Mouse (Mus musculus) kidney, adult 11 months (tissue): ENCODE results near the gene Clec11a.
A peak's percentile ranks its signal among the peaks of the same experiment; 100 is the strongest.

Experiments used
- DNase-seq: peaks from one replicate; pipeline ENCODE4 v3.0.0; 2022

Clec11a gene

DNA sequence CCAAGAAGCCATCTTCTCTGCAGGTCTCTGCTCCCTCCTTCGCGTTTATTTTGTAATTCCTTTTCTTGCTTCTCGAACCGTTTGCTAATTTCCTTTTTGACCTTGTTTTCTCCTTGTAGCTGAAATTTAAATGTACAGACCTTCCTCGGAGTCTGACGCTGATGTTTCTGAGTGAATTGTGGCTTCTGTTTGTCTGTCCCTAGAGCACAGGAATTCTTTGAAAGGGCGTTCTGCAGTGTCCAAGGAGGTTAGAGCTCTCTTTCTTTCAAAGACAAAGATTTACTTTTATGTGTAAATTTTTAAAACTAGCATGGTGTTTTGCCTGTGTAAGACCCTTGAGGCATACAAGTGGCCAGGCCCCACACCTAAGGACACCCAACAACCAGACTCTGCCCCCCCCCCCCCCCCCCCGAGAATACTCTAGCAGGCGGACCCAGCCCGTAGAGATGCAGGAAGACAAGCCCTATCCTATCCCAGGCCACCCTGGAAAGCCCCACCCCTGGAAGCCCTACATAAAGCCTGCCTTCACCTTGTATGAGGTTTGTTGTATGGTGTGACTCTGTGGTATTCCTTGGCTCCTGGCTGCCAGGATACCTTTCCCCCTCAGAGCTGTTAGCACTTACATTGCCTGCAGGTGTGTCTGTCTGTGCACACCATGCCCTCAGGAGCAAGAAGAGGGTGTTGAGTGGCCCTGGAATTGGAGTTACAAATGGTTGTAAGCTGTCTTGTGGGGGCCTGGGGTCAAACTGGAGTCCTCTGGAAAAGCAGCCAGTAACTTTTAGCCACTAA, 30.0 kb downstream of the Clec11a start:
- DNase-seq: no peak

DNA sequence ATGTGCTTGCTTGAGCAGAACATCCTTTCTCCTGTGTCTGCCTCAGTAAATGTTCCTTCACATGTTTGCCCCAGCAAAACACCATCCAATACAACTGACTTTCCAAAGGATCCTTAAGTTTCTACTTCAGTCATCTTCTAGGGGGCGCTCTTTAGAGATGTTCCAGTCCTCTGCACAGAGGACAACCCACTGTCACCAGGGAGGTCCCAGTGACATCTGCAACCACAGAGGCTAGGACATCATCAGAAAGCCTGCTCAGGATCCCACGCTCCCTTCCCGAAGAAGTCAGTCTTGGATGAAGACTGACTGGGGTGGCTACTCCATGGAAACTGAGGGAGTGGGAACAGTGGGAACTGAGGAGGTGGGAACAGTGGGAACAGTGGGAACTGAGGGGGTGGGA, 31.2 kb downstream of the Clec11a start:
- DNase-seq: no peak

DNA sequence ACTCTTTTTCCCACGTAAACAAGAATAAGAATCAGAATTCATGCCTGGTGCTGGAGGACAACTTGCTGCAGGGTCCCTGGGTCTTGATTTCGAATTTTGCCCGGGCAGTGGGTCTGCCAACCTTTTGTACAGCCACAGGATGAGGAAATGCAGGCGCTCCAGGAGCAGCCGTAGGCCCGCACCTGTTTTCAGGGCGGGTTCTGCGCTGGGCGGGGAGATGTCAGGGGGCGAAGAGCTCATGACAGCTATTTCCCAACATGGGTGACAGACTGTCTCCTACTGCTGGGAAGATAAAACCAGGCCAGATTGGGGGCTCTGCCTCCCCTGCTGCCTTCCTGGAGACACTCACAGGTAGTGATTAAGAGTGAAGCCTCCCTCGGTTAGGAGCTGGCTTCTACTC, 32.6 kb downstream of the Clec11a start:
- no peak for DNase-seq

- no peak for DNase-seq
Observed at GRCm38 (mm10) chr7:44273446-44273845, 33.3 kb downstream of the Clec11a start.

DNA sequence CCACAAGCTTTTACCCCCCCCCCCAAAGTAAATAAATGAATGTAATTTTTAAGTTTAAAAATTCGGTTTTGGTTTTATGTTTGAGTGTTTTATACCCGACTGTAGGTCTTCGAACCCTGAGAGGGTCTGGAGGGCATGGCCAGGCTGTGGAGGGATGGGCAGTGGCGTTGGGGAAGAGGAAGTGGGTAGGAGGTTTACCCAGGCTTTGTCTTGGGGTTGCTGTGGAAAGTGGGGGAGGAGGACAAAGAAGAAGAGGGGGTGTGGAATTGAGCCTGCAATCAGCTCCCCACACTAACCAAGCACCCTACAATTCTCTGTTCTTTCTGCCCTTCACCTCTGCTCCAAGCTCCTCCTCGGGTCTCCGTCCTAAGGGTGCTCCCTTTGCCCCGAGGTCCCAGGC, 34.2 kb downstream of the Clec11a start:
- no peak for DNase-seq

DNA sequence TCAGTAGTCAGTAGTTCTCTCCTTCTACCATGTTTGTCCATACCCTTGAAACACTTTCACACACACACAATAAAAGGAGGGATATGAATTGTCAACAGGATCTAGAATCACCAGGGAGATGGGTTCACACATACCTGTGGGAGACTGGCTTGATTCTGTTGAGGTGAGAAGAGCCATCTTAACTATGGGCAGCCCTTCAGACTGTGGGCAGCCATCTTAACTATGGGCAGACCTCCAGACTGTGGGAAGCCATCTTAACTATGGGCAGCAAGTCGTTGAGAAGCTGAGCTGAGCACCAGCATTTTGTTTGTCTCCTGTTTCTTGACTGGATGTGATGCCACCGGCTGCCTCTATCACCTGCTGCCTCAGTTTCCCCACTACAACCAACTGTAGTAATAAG, 35.4 kb downstream of the Clec11a start:
- DNase-seq: no peak

- DNase-seq: no peak
Observed at GRCm38 (mm10) chr7:44269397-44269796, 37.3 kb downstream of the Clec11a start.

DNA sequence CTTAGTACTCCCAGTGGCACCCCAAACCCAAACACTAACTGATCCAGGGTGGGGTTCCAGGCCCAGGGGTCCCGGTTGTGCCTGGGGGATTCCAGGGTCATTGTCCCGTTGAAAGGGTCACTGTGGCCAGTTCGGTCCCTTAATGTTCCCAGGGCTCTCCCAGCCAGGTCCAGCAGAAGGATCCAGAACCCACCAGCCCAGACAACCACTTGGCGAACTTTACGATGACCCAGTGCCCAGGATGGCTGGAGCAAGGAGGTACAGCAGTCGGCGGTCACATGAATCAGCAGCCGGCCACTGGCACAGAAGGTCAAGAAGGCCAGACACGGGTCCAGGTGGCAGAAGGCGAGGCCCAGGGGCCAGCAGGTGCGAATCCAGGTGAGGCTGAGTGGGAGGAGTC, 38.6 kb downstream of the Clec11a start:
- DNase-seq: no peak

GRCm38 (mm10) chr7:44262791-44263643, 43.7 kb downstream of the Clec11a start:
- DNase-seq: peak; percentile 88

- no peak for DNase-seq
Observed at GRCm38 (mm10) chr7:44261147-44261546, 45.6 kb downstream of the Clec11a start, which contains the start of gene Gm15517. Gene Gm15517 (plus strand): TSS chr7:44261447.

DNA sequence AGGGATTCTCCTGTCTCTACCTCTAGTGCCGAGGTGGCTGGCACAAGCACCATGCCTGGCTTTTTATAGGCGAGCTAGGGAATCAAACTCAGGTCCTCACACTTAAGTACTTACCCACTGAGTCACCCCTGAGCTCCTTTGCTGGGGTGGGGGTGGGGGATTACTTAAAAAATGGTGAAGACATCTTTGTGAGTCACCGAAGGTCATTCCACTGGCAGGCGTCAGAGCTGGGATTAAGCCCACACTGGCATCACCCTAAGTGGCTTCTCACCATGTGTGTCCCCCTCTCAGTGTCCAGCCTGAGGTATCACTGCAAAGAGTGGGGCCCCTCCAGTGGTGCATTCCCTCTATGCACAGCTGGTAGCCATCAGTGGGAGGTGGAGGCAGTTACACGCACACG, 46.3 kb downstream of the Clec11a start:
- DNase-seq: no peak

GRCm38 (mm10) chr7:44257278-44257677, 49.4 kb downstream of the Clec11a start, which contains the start of gene Acp4:
Gene Acp4 (minus strand): TSS chr7:44257378.
- DNase-seq: no peak

GRCm38 (mm10) chr7:44254930-44255329, 51.8 kb downstream of the Clec11a start:
- no peak for DNase-seq

GRCm38 (mm10) chr7:44253023-44253616, 53.6 kb downstream of the Clec11a start:
- DNase-seq: no peak
